Mouse (Mus musculus) lung, embryonic 16.5 days (tissue): Measurements from ENCODE around the gene 1500011B03Rik. TPM values are rescaled to one million over a fixed set of nuclear protein-coding genes. Genes with fewer than 3 reads are reported as not detected.
A peak's percentile ranks its signal among the peaks of the same experiment; 100 is the strongest.

Experiments used
- ATAC-seq: fragments of 200-750 bp; cut with Nextera tagmentation; 2 replicates; pipeline ENCODE4 v1.8.0; 2017; ENCODE audit warnings: low read depth, mild to moderate bottlenecking, moderate library complexity
- H3K27ac ChIP-seq: fragments of 300-500 bp; sonication (generic); 2 replicates; pipeline ENCODE4 v1.5.1; 2014; ENCODE audit warnings: mild to moderate bottlenecking, control low read depth, low read length
- H3K27me3 ChIP-seq: fragments of 300-500 bp; sonication (generic); 2 replicates; pipeline ENCODE4 v1.6.1; 2014; ENCODE audit warnings: low read depth, low read length, mixed read lengths; ENCODE audit not compliant: control insufficient read depth, insufficient read depth
- H3K36me3 ChIP-seq: fragments of 300-500 bp; sonication (generic); 2 replicates; pipeline ENCODE4 v1.6.1; 2014; ENCODE audit warnings: low read length; ENCODE audit not compliant: control insufficient read depth, insufficient read depth
- H3K4me1 ChIP-seq: fragments of 300-500 bp; sonication (generic); replicated peaks from 2 replicates; pipeline ENCODE4 v1.6.1; 2014; ENCODE audit warnings: low read length, mixed read lengths; ENCODE audit not compliant: control insufficient read depth, insufficient read depth
- H3K4me2 ChIP-seq: fragments of 300-500 bp; sonication (generic); 2 replicates; pipeline ENCODE4 v1.6.1; 2014; ENCODE audit warnings: low read depth, low read length, control low read depth
- H3K4me3 ChIP-seq: fragments of 300-500 bp; sonication (generic); 2 replicates; pipeline ENCODE4 v1.5.1; 2014; ENCODE audit warnings: mild to moderate bottlenecking, low read length, control low read depth
- H3K9ac ChIP-seq: fragments of 300-500 bp; sonication (generic); 2 replicates; pipeline ENCODE4 v1.6.1; 2014; ENCODE audit warnings: low read length, control low read depth
- H3K9me3 ChIP-seq: fragments of 300-500 bp; sonication (generic); 2 replicates; pipeline ENCODE4 v1.6.1; 2016; ENCODE audit warnings: low read length; ENCODE audit not compliant: control insufficient read depth
- WGBS: fragments of 180-500 bp; shearing (Covaris S2); extraction: QIAGEN DNeasy Blood & Tissue Kit; methylation state at CpG from one replicate; pipeline ENCODE4 v1.1.7; 2014; 5-methylcytosine and 5-hydroxymethylcytosine counted together
- polyA plus RNA-seq: library from polyadenylated mRNA; unstranded; fragments of >200 nt; fragmentation: Nextera tagmentation; extraction: Ambion mirVana; gene quantifications from 2 replicates; pipeline ENCODE4 v1.2.1, GENCODE M21; 2015

1500011B03Rik gene
- polyA plus RNA-seq, 1 experiment from 2014 or later: 70.6 TPM

DNA sequence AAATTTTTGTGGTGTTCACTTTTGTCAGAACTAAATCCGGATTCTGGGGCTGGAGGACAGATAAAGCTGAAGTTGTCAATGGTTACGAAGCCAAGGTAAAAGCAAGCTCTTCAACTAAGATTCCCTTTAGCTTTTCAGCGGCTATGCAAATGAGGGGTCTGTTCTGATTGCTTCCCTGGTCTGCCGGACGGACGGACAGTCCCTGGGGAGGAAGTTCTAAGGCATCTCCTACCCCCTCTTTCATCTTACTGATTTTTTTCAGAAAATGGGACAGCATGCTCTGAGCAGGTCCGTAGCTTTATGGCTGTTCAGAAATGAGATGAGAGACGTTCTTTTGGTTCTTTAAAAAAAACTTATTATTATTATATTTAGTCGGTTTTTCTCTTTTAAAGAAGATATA is 27.6 kb downstream of the 1500011B03Rik start:
- H3K9me3 ChIP-seq: no peaks in the 10 kb centered on the region
- no peak overlapping the region for H3K4me2 ChIP-seq
- H3K4me3 ChIP-seq: no peak overlapping the region
- H3K9ac ChIP-seq: no peak overlapping the region
- peaks cover 28% of the 10 kb centered on the region for H3K4me1 ChIP-seq
- peaks cover 40% of the 10 kb centered on the region for H3K36me3 ChIP-seq
- no peaks in the 10 kb centered on the region for H3K27me3 ChIP-seq
- no peak for ATAC-seq
- H3K27ac ChIP-seq: 0 out of 2 replicates have a peak overlapping the region, but pooled peaks have one; percentile 15
- 64% methylated on average over 9 of the region's 9 CpGs for WGBS

DNA sequence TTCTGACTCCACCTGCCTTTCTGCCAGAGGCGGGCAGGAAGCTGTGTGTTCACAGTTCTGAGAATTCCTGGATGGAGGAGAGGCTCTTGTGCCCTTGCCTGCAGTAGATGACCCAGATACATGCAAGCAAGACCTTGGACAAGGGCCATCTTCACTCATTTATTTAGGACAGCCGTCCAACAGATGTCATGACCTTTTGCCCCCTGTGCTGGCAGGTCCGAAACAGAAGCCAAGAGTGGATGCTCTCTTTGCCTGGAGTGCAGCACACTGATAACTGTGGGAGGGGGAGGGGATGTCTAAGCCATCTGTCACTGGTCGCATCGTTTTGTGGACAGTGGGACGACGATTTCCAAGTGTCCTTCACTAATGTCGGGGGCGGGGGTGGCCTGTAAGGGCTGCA is 28.0 kb downstream of the 1500011B03Rik start:
- H3K36me3 ChIP-seq: peaks cover 39% of the 10 kb centered on the region
- WGBS: 37% methylated on average over 9 of the region's 9 CpGs
- H3K9me3 ChIP-seq: no peaks in the 10 kb centered on the region
- H3K4me3 ChIP-seq: no peak overlapping the region
- ATAC-seq: no peak
- H3K9ac ChIP-seq: no peak overlapping the region
- H3K27ac ChIP-seq: 0 out of 2 replicates have a peak overlapping the region, but pooled peaks have one; percentile 15
- no peaks in the 10 kb centered on the region for H3K27me3 ChIP-seq
- no peak overlapping the region for H3K4me2 ChIP-seq
- peaks cover 28% of the 10 kb centered on the region for H3K4me1 ChIP-seq

DNA sequence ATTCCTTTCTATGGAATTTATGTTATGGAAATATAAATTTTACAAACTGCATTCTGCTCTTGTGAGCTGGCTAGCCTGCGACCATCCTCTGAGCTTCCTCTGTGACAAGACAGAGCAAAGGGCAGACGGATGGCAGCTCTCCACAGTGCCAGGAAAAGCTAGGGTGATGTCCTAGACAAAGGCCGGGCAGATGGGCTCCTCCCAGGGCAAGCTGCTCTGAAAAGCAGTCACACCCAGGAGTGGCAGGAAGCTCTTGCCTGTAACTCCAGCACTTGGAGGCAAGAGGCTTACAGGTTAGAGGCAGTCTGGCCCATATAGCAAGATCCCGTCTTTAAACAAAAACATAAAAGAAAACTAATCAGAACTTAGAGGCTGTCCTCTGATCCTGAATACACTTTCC is 28.7 kb downstream of the 1500011B03Rik start:
- H3K4me1 ChIP-seq: peaks cover 28% of the 10 kb centered on the region

DNA sequence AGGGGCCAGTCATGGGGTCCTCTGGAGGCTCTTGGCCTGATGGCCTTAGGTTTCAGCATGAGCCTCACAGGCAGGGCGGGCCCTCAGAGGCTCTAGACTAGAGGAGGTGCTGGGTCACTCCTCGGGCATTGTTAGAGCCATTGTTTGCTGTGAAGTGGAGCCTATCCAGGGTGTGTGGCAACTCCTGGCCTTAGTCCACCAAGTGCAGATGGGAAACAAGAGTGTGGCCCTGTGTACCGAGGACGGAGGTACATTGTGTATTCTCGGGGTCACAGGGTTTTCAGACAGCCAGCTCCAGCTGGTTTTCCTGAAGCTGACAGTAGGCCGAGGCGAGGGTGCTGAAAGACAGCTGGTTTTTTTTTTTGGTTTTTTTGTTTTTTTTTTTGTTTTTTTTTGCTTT is 30.0 kb downstream of the 1500011B03Rik start:
- WGBS: 42% methylated on average over 7 of the region's 7 CpGs
- Histone ChIP-seq H3K36me3 (peaks cover 38% of the 10 kb centered on the region), H3K4me2 (no peak overlapping the region), H3K4me1 (peaks cover 28% of the 10 kb centered on the region), H3K4me3 (no peak overlapping the region), H3K9me3 (no peaks in the 10 kb centered on the region), H3K9ac (no peak overlapping the region; the same call in 1 of the 2 replicates), H3K27ac (peak overlapping the region; percentile 68), H3K27me3 (no peaks in the 10 kb centered on the region)
- peak; percentile 87 for ATAC-seq

More for the DNA sequence above, 28.7 kb downstream of the 1500011B03Rik start:
- Histone ChIP-seq H3K27ac (peak overlapping the region; percentile 82; the same call in 1 of the 2 replicates), H3K4me2 (no peak overlapping the region), H3K9me3 (no peaks in the 10 kb centered on the region), H3K4me3 (no peak overlapping the region), H3K36me3 (peaks cover 37% of the 10 kb centered on the region), H3K27me3 (no peaks in the 10 kb centered on the region), H3K9ac (no peak overlapping the region)
- WGBS: 62% methylated on average over 4 of the region's 4 CpGs
- no peak for ATAC-seq

DNA sequence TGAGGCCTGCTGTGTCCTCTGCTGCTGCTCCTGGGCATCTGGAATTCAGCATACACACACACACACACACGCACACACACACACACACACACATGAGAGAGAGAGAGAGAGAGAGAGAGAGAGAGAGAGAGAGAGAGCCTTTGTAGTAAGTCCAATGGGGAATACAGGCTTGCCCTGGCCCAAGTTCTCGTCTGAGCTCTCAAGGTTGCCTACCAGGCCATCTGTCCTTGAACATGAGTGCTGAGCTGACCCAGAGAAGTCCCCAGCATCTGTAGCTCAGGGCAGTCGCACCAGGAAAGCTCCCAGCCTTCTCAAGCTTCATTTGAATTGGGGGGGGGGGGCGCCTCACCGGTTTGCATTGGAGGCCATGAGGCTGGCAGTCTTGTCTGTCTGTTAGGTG is 38.1 kb downstream of the 1500011B03Rik start:
- H3K27ac ChIP-seq: peak overlapping the region; percentile 96
- no peak; the same call in 1 of the 2 replicates for ATAC-seq
- peak overlapping the region; percentile 58 for H3K9ac ChIP-seq
- WGBS: 50% methylated on average over 5 of the region's 5 CpGs
- H3K27me3 ChIP-seq: no peaks in the 10 kb centered on the region
- peaks cover 40% of the 10 kb centered on the region for H3K4me1 ChIP-seq
- H3K9me3 ChIP-seq: no peaks in the 10 kb centered on the region
- no peak overlapping the region for H3K4me3 ChIP-seq
- peak overlapping the region; percentile 30; the same call in 1 of the 2 replicates for H3K4me2 ChIP-seq
- peaks cover 13% of the 10 kb centered on the region for H3K36me3 ChIP-seq

DNA sequence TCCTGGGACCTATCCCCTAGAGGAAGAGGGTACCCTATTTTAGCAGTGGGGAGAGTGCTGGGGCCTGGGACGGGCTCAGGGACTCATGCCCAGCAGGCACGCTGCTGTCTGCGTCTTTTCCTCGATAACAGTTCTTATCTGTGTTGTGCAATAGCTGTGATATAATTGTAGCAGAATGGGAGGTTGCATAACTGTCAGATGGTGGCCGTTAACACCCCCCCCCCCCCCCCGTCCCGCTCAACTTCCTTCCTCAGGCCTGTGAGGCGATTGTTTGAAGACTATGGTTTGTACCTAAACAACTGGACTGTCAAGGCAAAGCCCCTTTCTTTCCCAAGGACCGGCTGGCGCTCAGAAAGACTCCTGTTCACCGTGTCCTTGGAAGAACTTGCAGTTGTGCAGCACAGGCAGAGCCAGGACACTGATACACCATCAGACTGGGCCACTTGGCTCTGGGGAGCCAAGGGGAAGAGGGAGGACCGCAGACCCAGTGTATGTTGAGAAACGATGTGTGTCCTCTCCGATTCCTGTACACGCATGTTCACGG is 38.6 kb downstream of the 1500011B03Rik start:
- Histone ChIP-seq H3K9ac (peak overlapping the region; percentile 58), H3K27ac (peak overlapping the region; percentile 96), H3K4me2 (peak overlapping the region; percentile 30; the same call in 1 of the 2 replicates), H3K27me3 (no peaks in the 10 kb centered on the region), H3K36me3 (peaks cover 12% of the 10 kb centered on the region), H3K4me1 (peaks cover 40% of the 10 kb centered on the region), H3K4me3 (no peak overlapping the region), H3K9me3 (no peaks in the 10 kb centered on the region)
- peak; percentile 85 for ATAC-seq
- WGBS: 27% methylated on average over 16 of the region's 16 CpGs

DNA sequence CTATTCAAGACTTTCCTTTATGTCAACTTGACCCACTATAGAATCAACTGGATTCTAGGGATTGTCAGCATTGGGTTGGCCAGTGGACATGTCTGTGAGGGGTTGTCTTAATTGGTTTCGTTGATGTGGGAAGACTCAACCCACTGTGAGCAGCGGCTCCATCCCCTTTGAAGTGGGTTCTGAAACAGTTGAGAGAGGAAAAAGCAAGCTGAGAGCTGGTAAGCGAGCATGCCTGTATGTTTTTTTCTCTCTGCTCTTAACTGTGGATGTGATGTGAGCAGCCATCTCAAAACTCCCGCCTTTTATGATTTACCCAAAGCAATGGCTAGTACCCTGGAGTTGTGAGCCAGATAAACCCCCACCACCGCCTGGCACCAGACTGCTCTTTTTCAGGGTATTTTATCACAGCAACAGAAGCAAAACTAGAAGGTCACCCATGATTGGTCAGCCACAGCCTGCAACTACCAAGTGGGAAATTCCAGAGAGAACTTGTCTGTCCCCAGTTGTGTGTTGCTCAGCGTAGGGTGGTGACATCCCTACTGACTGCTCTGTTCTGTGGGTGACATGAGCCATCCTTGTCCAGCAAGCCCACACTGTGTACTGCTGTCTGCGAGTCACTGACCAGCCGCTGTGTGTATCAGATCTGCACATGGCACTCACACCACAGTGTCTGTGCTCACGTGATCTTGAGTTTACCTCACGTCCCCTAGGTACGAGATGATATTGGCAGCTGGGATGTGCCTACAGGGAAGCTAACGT is 39.7 kb downstream of the 1500011B03Rik start:
- no peaks in the 10 kb centered on the region for H3K27me3 ChIP-seq
- H3K36me3 ChIP-seq: peaks cover 6% of the 10 kb centered on the region
- no peak overlapping the region for H3K9ac ChIP-seq
- WGBS: 68% methylated on average over 12 of the region's 12 CpGs
- peak overlapping the region; percentile 80 for H3K27ac ChIP-seq
- no peak overlapping the region for H3K4me2 ChIP-seq
- ATAC-seq: peak; percentile 81
- H3K9me3 ChIP-seq: no peaks in the 10 kb centered on the region
- peaks cover 42% of the 10 kb centered on the region for H3K4me1 ChIP-seq
- H3K4me3 ChIP-seq: no peak overlapping the region

DNA sequence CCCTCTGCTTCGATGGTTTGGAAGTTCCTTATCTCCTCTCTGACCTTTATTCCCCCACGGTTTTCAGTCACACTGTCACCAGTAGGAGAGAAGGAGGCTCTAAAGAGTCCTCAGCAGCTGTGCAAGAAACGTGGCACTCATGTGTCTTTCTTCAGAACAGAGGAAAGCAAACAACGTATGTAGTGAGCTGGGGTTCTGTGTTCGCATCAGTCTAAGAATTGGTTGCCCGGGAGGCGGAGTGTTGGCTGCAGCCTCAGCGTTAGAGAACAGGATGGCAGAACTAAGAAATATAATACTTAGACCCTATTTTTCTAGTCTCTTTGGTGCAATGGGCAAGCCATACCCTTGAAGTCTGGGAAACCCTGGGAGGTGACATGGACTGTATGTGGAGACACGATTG is 40.3 kb downstream of the 1500011B03Rik start:
- no peak overlapping the region for H3K4me2 ChIP-seq
- no peak overlapping the region for H3K9ac ChIP-seq
- H3K9me3 ChIP-seq: no peaks in the 10 kb centered on the region
- ATAC-seq: no peak
- peaks cover 45% of the 10 kb centered on the region for H3K4me1 ChIP-seq
- H3K4me3 ChIP-seq: no peak overlapping the region
- WGBS: 58% methylated on average over 9 of the region's 9 CpGs
- peaks cover 6% of the 10 kb centered on the region for H3K36me3 ChIP-seq
- peak overlapping the region; percentile 80 for H3K27ac ChIP-seq
- H3K27me3 ChIP-seq: no peaks in the 10 kb centered on the region

DNA sequence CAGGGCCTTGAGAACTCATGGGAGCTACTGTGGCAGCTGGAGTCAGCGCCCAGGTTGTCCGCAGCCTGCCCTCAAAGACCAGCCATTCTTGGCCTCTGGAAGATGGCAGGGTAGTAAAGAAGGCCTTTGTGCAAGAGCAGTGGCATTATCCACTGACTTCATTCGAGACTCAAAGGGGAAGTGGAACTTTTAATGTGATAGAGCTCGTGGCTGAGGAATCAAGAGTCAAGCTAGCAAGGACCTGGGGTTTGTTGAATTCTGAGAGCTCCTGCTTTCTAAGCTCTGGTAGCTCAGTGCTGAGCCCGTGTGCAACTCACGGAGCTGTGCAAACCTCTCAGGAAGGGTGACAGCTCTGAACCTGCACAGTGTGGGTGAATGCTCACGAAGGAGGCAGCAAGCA is 42.4 kb downstream of the 1500011B03Rik start:
- Histone ChIP-seq H3K4me1 (peaks cover 47% of the 10 kb centered on the region), H3K27me3 (no peaks in the 10 kb centered on the region), H3K4me3 (no peak overlapping the region), H3K4me2 (no peak overlapping the region), H3K9ac (no peak overlapping the region), H3K9me3 (no peaks in the 10 kb centered on the region), H3K36me3 (no peaks in the 10 kb centered on the region), H3K27ac (no peak overlapping the region)
- 86% methylated on average over 7 of the region's 7 CpGs for WGBS
- ATAC-seq: no peak
